Mouse (Mus musculus) kidney, embryonic 16.5 days (tissue): ENCODE data around the gene Tubb5. TPM values are rescaled to one million over a fixed set of nuclear protein-coding genes. Genes with fewer than 3 reads are reported as not detected.

Source experiments
- ATAC-seq: fragments of 200-750 bp; cut with Nextera tagmentation; 2 replicates; pipeline ENCODE4 v1.8.0; 2017; ENCODE audit warnings: moderate TSS enrichment; ENCODE audit not compliant: low FRiP score, low TSS enrichment
- H3K27ac ChIP-seq: fragments of 300-500 bp; sonication (generic); 2 replicates; pipeline ENCODE4 v1.5.1; 2014; ENCODE audit warnings: low read length
- H3K27me3 ChIP-seq: fragments of 300-500 bp; sonication (generic); 2 replicates; pipeline ENCODE4 v1.6.1; 2014; ENCODE audit warnings: low read length, control low read depth, mixed read lengths; ENCODE audit not compliant: insufficient read depth
- H3K36me3 ChIP-seq: fragments of 300-500 bp; sonication (generic); 2 replicates; pipeline ENCODE4 v1.6.1; 2014; ENCODE audit warnings: low read length, control low read depth, mixed read lengths; ENCODE audit not compliant: insufficient read depth
- H3K4me1 ChIP-seq: fragments of 300-500 bp; sonication (generic); 2 replicates; pipeline ENCODE4 v1.6.1; 2014; ENCODE audit warnings: low read length, control low read depth, mixed read lengths; ENCODE audit not compliant: insufficient read depth
- H3K4me2 ChIP-seq: fragments of 300-500 bp; sonication (generic); replicated peaks from 2 replicates; pipeline ENCODE4 v1.6.1; 2014; ENCODE audit warnings: low read depth, low read length
- H3K4me3 ChIP-seq: fragments of 300-500 bp; sonication (generic); 2 replicates; pipeline ENCODE4 v1.5.1; 2014; ENCODE audit warnings: mild to moderate bottlenecking, low read length
- H3K9ac ChIP-seq: fragments of 300-500 bp; sonication (generic); replicated peaks from 2 replicates; pipeline ENCODE4 v1.6.1; 2014; ENCODE audit warnings: low read length
- H3K9me3 ChIP-seq: fragments of 300-500 bp; sonication (generic); 2 replicates; pipeline ENCODE4 v1.6.1; 2016; ENCODE audit warnings: low read length, control low read depth
- WGBS: fragments of 180-500 bp; shearing (Covaris S2); extraction: QIAGEN DNeasy Blood & Tissue Kit; methylation state at CpG from one replicate; pipeline ENCODE4 v1.1.7; 2014; 5-methylcytosine and 5-hydroxymethylcytosine counted together
- microRNA-seq: library from miRNA; unstranded; fragments of <30 nt; microRNA quantifications from one replicate; pipeline ENCODE4, GENCODE M21; 2016
- polyA plus RNA-seq: library from polyadenylated mRNA; unstranded; fragments of >200 nt; fragmentation: Nextera tagmentation; extraction: Ambion mirVana; gene quantifications from 2 replicates; pipeline ENCODE4 v1.2.1, GENCODE M21; 2015

Gene Tubb5
- polyA plus RNA-seq, 1 experiment from 2014 or later, result 905 TPM

DNA sequence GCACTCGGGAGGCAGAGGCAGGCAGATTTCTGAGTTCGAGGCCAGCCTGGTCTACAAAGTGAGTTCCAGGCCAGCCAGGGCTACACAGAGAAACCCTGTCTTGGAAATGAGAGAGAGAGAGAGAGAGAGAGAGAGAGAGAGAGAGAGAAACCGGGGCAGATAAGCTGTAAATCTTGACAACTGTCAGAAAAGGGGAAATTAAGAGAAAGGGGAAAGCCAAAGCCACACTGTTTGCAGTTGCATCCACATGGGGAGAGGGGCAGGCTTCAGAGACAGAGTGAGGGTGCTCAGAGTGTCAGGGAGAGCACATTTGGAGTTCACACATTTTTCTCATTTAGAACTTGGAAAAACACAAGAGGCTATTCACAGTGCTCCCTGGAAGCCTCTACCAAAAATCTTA, 50.1 kb downstream of the Tubb5 start:
- Histone ChIP-seq H3K9me3 (no peaks in the 10 kb centered on the region), H3K4me1 (no peaks in the 10 kb centered on the region), H3K4me3 (no peak overlapping the region), H3K36me3 (no peaks in the 10 kb centered on the region), H3K9ac (no peak overlapping the region), H3K27ac (no peak overlapping the region), H3K27me3 (no peaks in the 10 kb centered on the region), H3K4me2 (no peak overlapping the region)
- WGBS, result 82% methylated on average over 3 of the region's 3 CpGs
- no peak for ATAC-seq

DNA sequence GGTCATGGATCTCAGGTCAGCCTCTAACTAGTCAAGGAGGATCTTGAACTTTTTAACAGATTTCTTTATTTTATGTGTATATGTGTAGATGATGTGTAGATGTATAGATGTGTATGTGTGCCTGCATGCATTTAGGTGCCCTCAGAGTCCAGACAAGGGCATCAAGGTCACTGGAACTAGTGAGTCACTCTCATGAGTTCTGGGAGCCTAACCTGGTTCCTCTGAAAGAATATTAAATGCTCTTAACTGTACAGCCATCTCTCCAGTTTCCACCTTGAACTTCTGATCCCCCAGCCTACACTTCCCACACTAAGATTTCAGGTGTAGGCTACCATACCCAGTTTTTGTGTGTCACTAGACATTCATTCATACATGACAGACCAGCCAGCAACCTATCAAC, 50.6 kb downstream of the Tubb5 start:
- Histone ChIP-seq H3K4me2 (no peak overlapping the region), H3K9ac (no peak overlapping the region), H3K9me3 (no peaks in the 10 kb centered on the region), H3K4me3 (no peak overlapping the region), H3K27me3 (no peaks in the 10 kb centered on the region), H3K4me1 (no peaks in the 10 kb centered on the region), H3K27ac (no peak overlapping the region), H3K36me3 (no peaks in the 10 kb centered on the region)
- no peak for ATAC-seq

- Histone ChIP-seq H3K9me3 (no peaks in the 10 kb centered on the region), H3K27ac (no peak overlapping the region), H3K27me3 (no peaks in the 10 kb centered on the region), H3K9ac (no peak overlapping the region), H3K36me3 (no peaks in the 10 kb centered on the region), H3K4me2 (no peak overlapping the region), H3K4me3 (no peak overlapping the region), H3K4me1 (no peaks in the 10 kb centered on the region)
- WGBS, result 85% methylated on average over 4 of the region's 4 CpGs
- ATAC-seq, result no peak
Observed at GRCm38 (mm10) chr17:35785140-35785539, 53.0 kb downstream of the Tubb5 start.

GRCm38 (mm10) chr17:35783944-35784343, 54.2 kb downstream of the Tubb5 start:
- WGBS, result 82% methylated on average over 6 of the region's 6 CpGs
- Histone ChIP-seq H3K27ac (no peak overlapping the region), H3K4me3 (no peak overlapping the region), H3K9ac (no peak overlapping the region), H3K9me3 (no peaks in the 10 kb centered on the region), H3K4me1 (no peaks in the 10 kb centered on the region), H3K36me3 (no peaks in the 10 kb centered on the region), H3K4me2 (no peak overlapping the region), H3K27me3 (no peaks in the 10 kb centered on the region)
- no peak; the same call in 1 of the 2 replicates for ATAC-seq

Small RNAs within 50 kb of the gene (microRNA-seq; reads per million reads assigned to microRNA genes)
- gene Gm28033, result not detected

Other genes starting within 250 kb of the Tubb5 start
- gene Sfta2, start 236.8 kb downstream of the Tubb5 start, polyA plus RNA-seq, result 1.8 and 7.3 TPM in 2 replicates
- not detected in 2 replicates for gene Gm9573, start 211.7 kb downstream of the Tubb5 start, polyA plus RNA-seq
- gene Mucl3, start 194.6 kb downstream of the Tubb5 start, polyA plus RNA-seq, result 0.17 and 0.23 TPM in 2 replicates
- 19.8 and 21.0 TPM in 2 replicates for gene Vars2, start 170.7 kb downstream of the Tubb5 start, polyA plus RNA-seq
- 51.9 and 55.6 TPM in 2 replicates for gene Gtf2h4, start 164.6 kb downstream of the Tubb5 start, polyA plus RNA-seq
- gene Ddr1, start 133.7 kb downstream of the Tubb5 start, polyA plus RNA-seq, result 107 and 108 TPM in 2 replicates
- 33.5 and 40.4 TPM in 2 replicates for gene Ier3, start 16.6 kb downstream of the Tubb5 start, polyA plus RNA-seq
- gene Flot1, start 15.1 kb downstream of the Tubb5 start, polyA plus RNA-seq, result 52.7 and 56.9 TPM in 2 replicates
- gene Mdc1, start 3.2 kb upstream of the Tubb5 start, polyA plus RNA-seq, result 16.3 and 16.7 TPM in 2 replicates
- 63.3 and 67.0 TPM in 2 replicates for gene Nrm, start 23.0 kb upstream of the Tubb5 start, polyA plus RNA-seq
- 22.2 and 25.2 TPM in 2 replicates for gene Ppp1r18, start 27.3 kb upstream of the Tubb5 start, polyA plus RNA-seq
- gene Dhx16, start 41.5 kb upstream of the Tubb5 start, polyA plus RNA-seq, result 45.1 and 48.2 TPM in 2 replicates
- gene 2310061I04Rik, start 59.1 kb upstream of the Tubb5 start, polyA plus RNA-seq, result 33.3 and 36.5 TPM in 2 replicates
- 82.2 and 102 TPM in 2 replicates for gene Atat1, start 71.8 kb upstream of the Tubb5 start, polyA plus RNA-seq
- 88.0 and 89.7 TPM in 2 replicates for gene Mrps18b, start 78.1 kb upstream of the Tubb5 start, polyA plus RNA-seq
- gene Ppp1r10, start 78.1 kb upstream of the Tubb5 start, polyA plus RNA-seq, result 47.2 and 54.8 TPM in 2 replicates
- 80.7 and 95.8 TPM in 2 replicates for gene Abcf1, start 131.5 kb upstream of the Tubb5 start, polyA plus RNA-seq
- 55.7 and 57.8 TPM in 2 replicates for gene Gnl1, start 141.5 kb upstream of the Tubb5 start, polyA plus RNA-seq
- gene Prr3, start 141.9 kb upstream of the Tubb5 start, polyA plus RNA-seq, result 46.6 and 47.9 TPM in 2 replicates
- gene H2-T24, start 182.3 kb upstream of the Tubb5 start, polyA plus RNA-seq, result 2.2 and 3.1 TPM in 2 replicates
- gene H2-T23, start 194.5 kb upstream of the Tubb5 start, polyA plus RNA-seq, result 4.5 and 5.9 TPM in 2 replicates
- 13.9 and 16.0 TPM in 2 replicates for gene H2-T22, start 204.4 kb upstream of the Tubb5 start, polyA plus RNA-seq
- 0.10 TPM in 1 of 2 replicates, not detected in the other for gene Gm6034, start 204.7 kb upstream of the Tubb5 start, polyA plus RNA-seq
- not detected in 2 replicates for gene Gm11127, start 220.1 kb upstream of the Tubb5 start, polyA plus RNA-seq